Mouse (Mus musculus): ENCODE data around the gene Slc7a7.

GRCm38 (mm10) chr14:54328548-54328947 is 89.0 kb downstream of the Slc7a7 start:
- TF ChIP-seq POLR2A (IDR thresholded peaks at IDR 0.05; ENCODE audit: control insufficient read depth in 1 of 2, insufficient read depth in 1 of 2, low read depth in 1 of 2, low read length in 2 of 2, poor library complexity in 1 of 2) (no peak), GATA1 (IDR thresholded peaks at IDR 0.05; ENCODE audit: low read depth, low read length) (no peak), SMC3 (IDR thresholded peaks at IDR 0.05; ENCODE audit: low read depth, low read length) (peak; percentile 67), CTCF (IDR thresholded peaks at IDR 0.05 in 2 of 3, conservative IDR thresholded peaks at IDR 0.05 in 1 of 3; ENCODE audit: control insufficient read depth in 1 of 3, insufficient read depth in 1 of 3, low read depth in 2 of 3, low read length in 3 of 3, poor library complexity in 1 of 3, severe bottlenecking in 1 of 3) (peak; percentile 34 to 53 (median 42); a peak in 5 of 6 replicates), MAFK (IDR thresholded peaks at IDR 0.05; ENCODE audit: borderline replicate concordance, low read depth, low read length) (no peak), CHD2 (IDR thresholded peaks at IDR 0.05; ENCODE audit: low read length) (no peak), ELF1 (IDR thresholded peaks at IDR 0.05; ENCODE audit: low read depth, low read length) (no peak), BHLHE40 (IDR thresholded peaks at IDR 0.05; ENCODE audit: borderline replicate concordance, low read depth, low read length) (no peak)
